ENCODE assay signal across 8 mouse cellular contexts in genomic region chr5:138441286-138442194, GRCm38 (mm10). TPM values are rescaled to one million over a fixed set of nuclear protein-coding genes. Genes with fewer than 3 reads are reported as not detected.
DNase-seq lines count a peak whose midpoint lies in the region; ATAC-seq and TF ChIP-seq lines count a peak whose summit lies in the region.

Gene Zfp157 (plus strand): TSS chr5:138441468.

- H3K36me3 ChIP-seq in embryonic facial prominence, embryonic 15.5 days = peaks cover 31% of the 10 kb centered on the region
- H3K36me3 ChIP-seq in limb, embryonic 14.5 days (ENCODE audit: control insufficient read depth, insufficient read depth, low read length) = peaks cover 29% of the 10 kb centered on the region
- H3K36me3 ChIP-seq in midbrain, postnatal 0 days (ENCODE audit: insufficient read depth, low read length) = peaks cover 9% of the 10 kb centered on the region

- peak within 1 kb of the TSS; percentile 51 for H3K4me2 ChIP-seq in embryonic facial prominence, embryonic 15.5 days (replicated peaks)
- peak within 1 kb of the TSS; percentile 69 for H3K4me2 ChIP-seq in limb, embryonic 14.5 days (replicated peaks; ENCODE audit: low read depth, low read length, severe bottlenecking)
- peak within 1 kb of the TSS; percentile 68 for H3K4me2 ChIP-seq in midbrain, postnatal 0 days (ENCODE audit: low read depth, low read length, poor library complexity, severe bottlenecking)

- peak; percentile 100 for ATAC-seq in embryonic facial prominence, embryonic 15.5 days (ENCODE audit: insufficient number of reproducible peaks, low FRiP score, low TSS enrichment, low read depth)
- ATAC-seq in limb, embryonic 14.5 days (ENCODE audit: low FRiP score, low read depth) = peak; percentile 100
- peak; percentile 100 for ATAC-seq in midbrain, postnatal 0 days (ENCODE audit: low FRiP score)

- TF ChIP-seq CTCF in bone marrow, adult 2 months (IDR thresholded peaks at IDR 0.05; ENCODE audit: control insufficient read depth, insufficient read depth, low read length) = no peak
- no peak for TF ChIP-seq CTCF in midbrain, postnatal 0 days (IDR thresholded peaks at IDR 0.05)

- H3K4me3 ChIP-seq in bone marrow, adult 2 months (replicated peaks; ENCODE audit: control insufficient read depth, low read depth, low read length) = peak within 1 kb of the TSS; percentile 77
- H3K4me3 ChIP-seq in embryonic facial prominence, embryonic 15.5 days (replicated peaks) = peak within 1 kb of the TSS; percentile 91
- H3K4me3 ChIP-seq in limb, embryonic 14.5 days (replicated peaks; ENCODE audit: low read length) = peak within 1 kb of the TSS; percentile 86
- peak within 1 kb of the TSS; percentile 93 for H3K4me3 ChIP-seq in midbrain, postnatal 0 days (ENCODE audit: low read depth, low read length)

- no peaks in the 10 kb centered on the region for H3K4me1 ChIP-seq in bone marrow, adult 2 months (ENCODE audit: control insufficient read depth, insufficient read depth, low read length)
- peaks cover 17% of the 10 kb centered on the region for H3K4me1 ChIP-seq in embryonic facial prominence, embryonic 15.5 days
- peaks cover 8% of the 10 kb centered on the region for H3K4me1 ChIP-seq in limb, embryonic 14.5 days (ENCODE audit: control insufficient read depth, insufficient read depth, low read length)
- H3K4me1 ChIP-seq in midbrain, postnatal 0 days (ENCODE audit: insufficient read depth, low read length) = peaks cover 15% of the 10 kb centered on the region

- peak within 1 kb of the TSS; percentile 93 for H3K9ac ChIP-seq in embryonic facial prominence, embryonic 15.5 days
- H3K9ac ChIP-seq in limb, embryonic 14.5 days (ENCODE audit: low read depth, low read length, severe bottlenecking) = peak within 1 kb of the TSS; percentile 99
- H3K9ac ChIP-seq in midbrain, postnatal 0 days (replicated peaks; ENCODE audit: low read length, poor library complexity, severe bottlenecking) = peak within 1 kb of the TSS; percentile 100

- no peaks in the 10 kb centered on the region for H3K27me3 ChIP-seq in embryonic facial prominence, embryonic 15.5 days
- H3K27me3 ChIP-seq in limb, embryonic 14.5 days (ENCODE audit: control insufficient read depth, insufficient read depth, low read length) = no peaks in the 10 kb centered on the region
- H3K27me3 ChIP-seq in midbrain, postnatal 0 days (ENCODE audit: insufficient read depth, low read length) = no peaks in the 10 kb centered on the region

- peak; percentile 95 for DNase-seq in 416B (ENCODE audit: low read depth)
- peak; percentile 89 for DNase-seq in heart, adult 8-10 months (ENCODE audit: low spot score)
- DNase-seq in kidney, adult 9 months = peak; percentile 95
- DNase-seq in limb, embryonic 14.5 days (ENCODE audit: low spot score) = peak; percentile 98
- peak; percentile 98 for DNase-seq in midbrain, postnatal 0 days (ENCODE audit: low spot score)
- peak; percentile 67 to 71 for DNase-seq in spleen, postnatal 14 days (ENCODE audit: low spot score in 2 of 2)

- H3K27ac ChIP-seq in bone marrow, adult 2 months (ENCODE audit: control insufficient read depth, insufficient read depth, low read depth, low read length, poor library complexity) = peak within 1 kb of the TSS; percentile 36; the same call in 1 of the 2 replicates
- H3K27ac ChIP-seq in embryonic facial prominence, embryonic 15.5 days (replicated peaks) = peak within 1 kb of the TSS; percentile 89
- H3K27ac ChIP-seq in limb, embryonic 14.5 days (replicated peaks; ENCODE audit: low read depth, low read length) = peak within 1 kb of the TSS; percentile 90
- peak within 1 kb of the TSS; percentile 93 for H3K27ac ChIP-seq in midbrain, postnatal 0 days (ENCODE audit: low read depth, low read length)

- no peaks in the 10 kb centered on the region for H3K9me3 ChIP-seq in embryonic facial prominence, embryonic 15.5 days (replicated peaks)
- H3K9me3 ChIP-seq in limb, embryonic 14.5 days (ENCODE audit: control insufficient read depth, low read length) = no peaks in the 10 kb centered on the region
- no peaks in the 10 kb centered on the region for H3K9me3 ChIP-seq in midbrain, postnatal 0 days (ENCODE audit: low read length)

- under 1% methylated on average over 49 of the region's 49 CpGs for WGBS in bone marrow, adult 2 months
- WGBS in embryonic facial prominence, embryonic 15.5 days = 0% methylated on average over 49 of the region's 49 CpGs
- WGBS in limb, embryonic 14.5 days = under 1% methylated on average over 47 of the region's 49 CpGs
- under 1% methylated on average over 49 of the region's 49 CpGs for WGBS in midbrain, postnatal 0 days

- peak; percentile 16; the same call in 1 of the 2 replicates for TF ChIP-seq POLR2A in bone marrow, adult 2 months (IDR thresholded peaks at IDR 0.05; ENCODE audit: borderline replicate concordance, control insufficient read depth, low read depth, low read length)
- peak; percentile 60; the same call in 1 of the 2 replicates for TF ChIP-seq POLR2A in limb, embryonic 14.5 days (IDR thresholded peaks at IDR 0.05; ENCODE audit: borderline replicate concordance, extremely low read depth, insufficient read depth, insufficient read length)

RNA-seq across cellular contexts. Expression of gene Zfp157, which starts in this region (rescaled TPM):
- 2.2 and 8.5 TPM in 2 replicates for polyA plus RNA-seq in bone marrow, adult 2 months (2011; ENCODE audit: insufficient read depth, insufficient read length, low replicate concordance, missing spikeins)
- 34.8 and 40.3 TPM in 2 replicates for polyA plus RNA-seq in embryonic facial prominence, embryonic 15.5 days (2015; fragmentation: Nextera tagmentation; extraction: Ambion mirVana)
- 1 to 10 TPM; 3.8 to 7.6 (median 5.1) TPM for total RNA-seq in heart, adult 8-10 months (2022)
- 17.4 and 21.4 TPM in 2 replicates for polyA plus RNA-seq in limb, embryonic 14.5 days (2012; rRNA removed)
- 40.4 and 42.9 TPM in 2 replicates for polyA plus RNA-seq in limb, embryonic 14.5 days (2014; fragmentation: Nextera tagmentation; extraction: Ambion mirVana)
- 46.9 and 51.1 TPM in 2 replicates for total RNA-seq in midbrain, postnatal 0 days (2014; rRNA removed)
- polyA plus RNA-seq in midbrain, postnatal 0 days (2015; fragmentation: Nextera tagmentation; extraction: Ambion mirVana) = 44.4 and 45.3 TPM in 2 replicates

Comparison
In these comparisons a context has a peak if more than half of its experiments do, and no peak if none do; other contexts are left out.
1. Peak in every context shown above with its lines: DNase-seq, ATAC-seq, H3K4me3 ChIP-seq and H3K27ac ChIP-seq.
2. H3K27ac ChIP-seq: peak in every context shown above with its lines; median percentile 93 in midbrain, postnatal 0 days; 90 in limb, embryonic 14.5 days; 89 in embryonic facial prominence, embryonic 15.5 days; 36 in bone marrow, adult 2 months.